Mouse (Mus musculus) thymus, adult 2 months (tissue): Measurements from ENCODE around the gene Anp32a. TPM values are rescaled to one million over a fixed set of nuclear protein-coding genes. Genes with fewer than 3 reads are reported as not detected.

ENCODE experiments used
- DNase-seq: peaks from one replicate; pipeline ENCODE4 v3.0.0; 2021
- H3K27ac ChIP-seq: fragments of 200-500 bp; 2 replicates; pipeline ENCODE4 v1.5.1; 2012; ENCODE audit warnings: low read length, control low read depth; ENCODE audit not compliant: control insufficient read depth, insufficient read depth
- H3K27me3 ChIP-seq: fragments of 200-500 bp; 2 replicates; pipeline ENCODE4 v1.6.1; 2012; ENCODE audit warnings: mild to moderate bottlenecking, low read length, moderate library complexity, mixed read lengths; ENCODE audit not compliant: control insufficient read depth, insufficient read depth
- H3K36me3 ChIP-seq: fragments of 200-500 bp; 2 replicates; pipeline ENCODE4 v1.6.1; 2012; ENCODE audit warnings: mild to moderate bottlenecking, low read length, moderate library complexity; ENCODE audit not compliant: control insufficient read depth, insufficient read depth
- H3K4me1 ChIP-seq: fragments of 200-500 bp; replicated peaks from 2 replicates; pipeline ENCODE4 v1.6.1; 2012; ENCODE audit warnings: low read length; ENCODE audit not compliant: control insufficient read depth, insufficient read depth
- H3K4me3 ChIP-seq: fragments of 200-500 bp; 2 replicates; pipeline ENCODE4 v1.5.1; 2012; ENCODE audit warnings: mild to moderate bottlenecking, low read length, control low read depth, moderate library complexity; ENCODE audit not compliant: control insufficient read depth, insufficient read depth
- CTCF ChIP-seq: fragments of 200-500 bp; IDR thresholded peaks from 2 replicates; pipeline ENCODE4 v1.5.1; 2012; ENCODE audit warnings: mild to moderate bottlenecking, control low read depth, low read length, moderate library complexity, borderline replicate concordance; ENCODE audit not compliant: control insufficient read depth, poor library complexity, insufficient read depth; ENCODE audit errors: extremely low read depth
- POLR2A ChIP-seq: fragments of 200-500 bp; IDR thresholded peaks from 2 replicates; pipeline ENCODE4 v1.6.1; 2012; ENCODE audit warnings: mild to moderate bottlenecking, low read length, control low read depth, moderate library complexity; ENCODE audit not compliant: control insufficient read depth, poor library complexity, insufficient read depth; ENCODE audit errors: extremely low read depth
- WGBS: fragments of 180-500 bp; shearing (Covaris S2); methylation state at CpG from one replicate; pipeline ENCODE4 v1.1.7; 2018; 5-methylcytosine and 5-hydroxymethylcytosine counted together
- polyA plus RNA-seq: library from polyadenylated mRNA; depleted of rRNA; stranded (reverse); fragments of >200 nt; gene quantifications from 2 replicates; pipeline ENCODE4 v1.2.3, GENCODE M21; 2012

Gene Anp32a
- polyA plus RNA-seq, 1 experiment: 37.4 TPM

- H3K4me1 ChIP-seq: peaks cover 59% of the 10 kb centered on the region
- H3K36me3 ChIP-seq: no peaks in the 10 kb centered on the region
- no peak for TF ChIP-seq CTCF
- no peak for TF ChIP-seq POLR2A
- no peak overlapping the region for H3K4me3 ChIP-seq
- 8% methylated on average over 4 of the region's 4 CpGs for WGBS
- DNase-seq: peak; percentile 3
- no peak overlapping the region for H3K27ac ChIP-seq
- no peaks in the 10 kb centered on the region for H3K27me3 ChIP-seq
These were observed 10.1 kb downstream of the Anp32a start for GRCm38 (mm10) chr9:62351200-62351599.

GRCm38 (mm10) chr9:62353784-62354183, 12.7 kb downstream of the Anp32a start:
- H3K36me3 ChIP-seq: peaks cover 4% of the 10 kb centered on the region; the same call in 1 of the 2 replicates
- peaks cover 48% of the 10 kb centered on the region for H3K4me1 ChIP-seq
- no peak overlapping the region for H3K4me3 ChIP-seq
- no peaks in the 10 kb centered on the region for H3K27me3 ChIP-seq
- H3K27ac ChIP-seq: no peak overlapping the region
- no peak for DNase-seq
- TF ChIP-seq CTCF (no peak), POLR2A (no peak)
- 28% methylated on average over 7 of the region's 7 CpGs for WGBS

- no peak for DNase-seq
- 78% methylated on average over 16 of the region's 16 CpGs for WGBS
- H3K27ac ChIP-seq: no peak overlapping the region
- TF ChIP-seq POLR2A: no peak
- no peak for TF ChIP-seq CTCF
- H3K4me3 ChIP-seq: no peak overlapping the region
- peaks cover 35% of the 10 kb centered on the region for H3K4me1 ChIP-seq
- peaks cover 8% of the 10 kb centered on the region; the same call in 1 of the 2 replicates for H3K36me3 ChIP-seq
- no peaks in the 10 kb centered on the region for H3K27me3 ChIP-seq
These were observed 14.0 kb downstream of the Anp32a start for GRCm38 (mm10) chr9:62354838-62355719.

- WGBS: 60% methylated on average over 6 of the region's 6 CpGs
- Histone ChIP-seq H3K27me3 (no peaks in the 10 kb centered on the region), H3K36me3 (peaks cover 8% of the 10 kb centered on the region; the same call in 1 of the 2 replicates), H3K4me3 (no peak overlapping the region), H3K4me1 (peaks cover 34% of the 10 kb centered on the region), H3K27ac (no peak overlapping the region)
- DNase-seq: no peak
- TF ChIP-seq POLR2A (no peak), CTCF (no peak)
These were observed 14.7 kb downstream of the Anp32a start for GRCm38 (mm10) chr9:62355763-62356162.

GRCm38 (mm10) chr9:62357593-62357992, 16.5 kb downstream of the Anp32a start:
- Histone ChIP-seq H3K36me3 (peaks cover 8% of the 10 kb centered on the region; the same call in 1 of the 2 replicates), H3K27me3 (no peaks in the 10 kb centered on the region), H3K27ac (no peak overlapping the region), H3K4me3 (no peak overlapping the region), H3K4me1 (peaks cover 37% of the 10 kb centered on the region)
- TF ChIP-seq CTCF (no peak), POLR2A (no peak)
- DNase-seq: no peak
- WGBS: 96% methylated on average over 8 of the region's 8 CpGs

- no peak overlapping the region for H3K27ac ChIP-seq
- no peak for DNase-seq
- H3K27me3 ChIP-seq: no peaks in the 10 kb centered on the region
- H3K4me3 ChIP-seq: no peak overlapping the region
- peaks cover 38% of the 10 kb centered on the region for H3K4me1 ChIP-seq
- TF ChIP-seq POLR2A (no peak), CTCF (no peak)
- H3K36me3 ChIP-seq: peaks cover 8% of the 10 kb centered on the region; the same call in 1 of the 2 replicates
- WGBS: 93% methylated on average over 9 of the region's 9 CpGs
These were observed 17.8 kb downstream of the Anp32a start for GRCm38 (mm10) chr9:62358851-62359250.

- TF ChIP-seq POLR2A (no peak), CTCF (no peak)
- DNase-seq: no peak
- Histone ChIP-seq H3K4me1 (peaks cover 24% of the 10 kb centered on the region), H3K36me3 (peaks cover 8% of the 10 kb centered on the region; the same call in 1 of the 2 replicates), H3K27me3 (no peaks in the 10 kb centered on the region), H3K27ac (no peak overlapping the region), H3K4me3 (no peak overlapping the region)
- 79% methylated on average over 4 of the region's 4 CpGs for WGBS
These were observed 19.8 kb downstream of the Anp32a start for GRCm38 (mm10) chr9:62360889-62361288.
